Mouse (Mus musculus) heart, postnatal 0 days (tissue): ENCODE measurements around the gene Hcrtr2.

Experiments used
- CTCF ChIP-seq: IDR thresholded peaks from 2 replicates; pipeline ENCODE4 v1.5.1; 2016; ENCODE audit warnings: antibody characterized with exemption, control low read depth, low read depth
- EP300 ChIP-seq: IDR thresholded peaks from 2 replicates; pipeline ENCODE4 v1.6.1; 2016; ENCODE audit warnings: antibody characterized with exemption, low read depth

- TF ChIP-seq CTCF = no peak
- no peak for TF ChIP-seq EP300
Measured at GRCm38 (mm10) chr9:76322122-76323052, 1.3 kb downstream of the Hcrtr2 start.
